Mouse (Mus musculus): ENCODE data around the gene Agmat. TPM values are rescaled to one million over a fixed set of nuclear protein-coding genes. Genes with fewer than 3 reads are reported as not detected.

Gene Agmat
- polyA plus RNA-seq, 1 experiment: 0.05 TPM

- TF ChIP-seq POLR2A (IDR thresholded peaks at IDR 0.05; ENCODE audit: borderline replicate concordance, extremely low read depth, insufficient read depth, insufficient read length, poor library complexity, severe bottlenecking) (no peak), CTCF (IDR thresholded peaks at IDR 0.05; ENCODE audit: borderline replicate concordance, extremely low read depth, insufficient read depth, insufficient read length) (no peak)
- no peak for DNase-seq (ENCODE audit: low read depth)
Measured at GRCm38 (mm10) chr4:141796954-141797353, 50.5 kb downstream of the Agmat start.

- DNase-seq (ENCODE audit: low read depth): no peak
- TF ChIP-seq POLR2A (IDR thresholded peaks at IDR 0.05; ENCODE audit: borderline replicate concordance, extremely low read depth, insufficient read depth, insufficient read length, poor library complexity, severe bottlenecking): no peak
- TF ChIP-seq CTCF (IDR thresholded peaks at IDR 0.05; ENCODE audit: borderline replicate concordance, extremely low read depth, insufficient read depth, insufficient read length): no peak
Measured at GRCm38 (mm10) chr4:141797545-141797944, 51.1 kb downstream of the Agmat start.

GRCm38 (mm10) chr4:141804105-141804504 lies 57.6 kb downstream of the Agmat start:
- DNase-seq (ENCODE audit: low read depth): no peak
- TF ChIP-seq CTCF (IDR thresholded peaks at IDR 0.05; ENCODE audit: borderline replicate concordance, extremely low read depth, insufficient read depth, insufficient read length) (no peak), POLR2A (IDR thresholded peaks at IDR 0.05; ENCODE audit: borderline replicate concordance, extremely low read depth, insufficient read depth, insufficient read length, poor library complexity, severe bottlenecking) (no peak)

- no peak for DNase-seq (ENCODE audit: low read depth)
Measured at GRCm38 (mm10) chr4:141805886-141806285, 59.4 kb downstream of the Agmat start.

More at GRCm38 (mm10) chr4:141805886-141806285, 59.4 kb downstream of the Agmat start:
- TF ChIP-seq CTCF (IDR thresholded peaks at IDR 0.05; ENCODE audit: borderline replicate concordance, extremely low read depth, insufficient read depth, insufficient read length): no peak
- TF ChIP-seq POLR2A (IDR thresholded peaks at IDR 0.05; ENCODE audit: borderline replicate concordance, extremely low read depth, insufficient read depth, insufficient read length, poor library complexity, severe bottlenecking): no peak

Other genes starting within 250 kb of the Agmat start
- gene Spen, start 208.1 kb upstream of the Agmat start, polyA plus RNA-seq (2012; rRNA removed): 9.9 and 32.7 TPM in 2 replicates
- gene Fblim1, start 140.6 kb upstream of the Agmat start, polyA plus RNA-seq (2012; rRNA removed): 34.7 and 50.7 TPM in 2 replicates
- 0.14 and 0.44 TPM in 2 replicates for gene Tmem82, start 128.0 kb upstream of the Agmat start, polyA plus RNA-seq (2012; rRNA removed)
- gene Slc25a34, start 122.9 kb upstream of the Agmat start, polyA plus RNA-seq (2012; rRNA removed): 0.40 and 0.42 TPM in 2 replicates
- 55.0 and 56.0 TPM in 2 replicates for gene Plekhm2, start 81.8 kb upstream of the Agmat start, polyA plus RNA-seq (2012; rRNA removed)
- 6.7 and 7.2 TPM in 2 replicates for gene Rsc1a1, start 61.1 kb upstream of the Agmat start, polyA plus RNA-seq (2012; rRNA removed)
- gene Ddi2, start 23.3 kb upstream of the Agmat start, polyA plus RNA-seq (2012; rRNA removed): 14.2 and 19.5 TPM in 2 replicates
- 17.7 and 19.9 TPM in 2 replicates for gene Dnajc16, start 44.3 kb downstream of the Agmat start, polyA plus RNA-seq (2012; rRNA removed)
- gene Casp9, start 46.9 kb downstream of the Agmat start, polyA plus RNA-seq (2012; rRNA removed): 27.8 and 29.2 TPM in 2 replicates
- 0.19 and 0.21 TPM in 2 replicates for gene Cela2a, start 79.5 kb downstream of the Agmat start, polyA plus RNA-seq (2012; rRNA removed)
- gene Ctrc, start 99.7 kb downstream of the Agmat start, polyA plus RNA-seq (2012; rRNA removed): not detected in 2 replicates
- 72.6 and 78.7 TPM in 2 replicates for gene Efhd2, start 128.2 kb downstream of the Agmat start, polyA plus RNA-seq (2012; rRNA removed)